Mouse (Mus musculus) midbrain, embryonic 13.5 days (tissue): ENCODE data around the gene Btbd11. TPM values are rescaled to one million over a fixed set of nuclear protein-coding genes. Genes with fewer than 3 reads are reported as not detected.

Experiments
- ATAC-seq: fragments of 200-750 bp; cut with Nextera tagmentation; 2 replicates; pipeline ENCODE4 v1.8.0; 2017; ENCODE audit warnings: mild to moderate bottlenecking, moderate TSS enrichment, moderate library complexity
- H3K27ac ChIP-seq: fragments of 300-500 bp; sonication (generic); 2 replicates; pipeline ENCODE4 v1.5.1; 2015; ENCODE audit warnings: inconsistent platforms, mild to moderate bottlenecking, moderate library complexity
- H3K27me3 ChIP-seq: fragments of 300-500 bp; sonication (generic); 2 replicates; pipeline ENCODE4 v1.6.1; 2015; ENCODE audit warnings: mild to moderate bottlenecking, inconsistent platforms
- H3K36me3 ChIP-seq: fragments of 300-500 bp; sonication (generic); 2 replicates; pipeline ENCODE4 v1.6.1; 2015; ENCODE audit warnings: mild to moderate bottlenecking, inconsistent platforms
- H3K4me1 ChIP-seq: fragments of 300-500 bp; sonication (generic); replicated peaks from 2 replicates; pipeline ENCODE4 v1.6.1; 2015; ENCODE audit warnings: inconsistent platforms
- H3K4me2 ChIP-seq: fragments of 300-500 bp; sonication (generic); replicated peaks from 2 replicates; pipeline ENCODE4 v1.6.1; 2015; ENCODE audit warnings: moderate library complexity, mild to moderate bottlenecking, inconsistent platforms
- H3K4me3 ChIP-seq: fragments of 300-500 bp; sonication (generic); replicated peaks from 2 replicates; pipeline ENCODE4 v1.5.1; 2015; ENCODE audit warnings: mild to moderate bottlenecking, inconsistent platforms
- H3K9ac ChIP-seq: fragments of 300-500 bp; sonication (generic); replicated peaks from 2 replicates; pipeline ENCODE4 v1.6.1; 2015; ENCODE audit warnings: mild to moderate bottlenecking, inconsistent platforms
- H3K9me3 ChIP-seq: fragments of 300-500 bp; sonication (generic); 2 replicates; pipeline ENCODE4 v1.6.1; 2016; ENCODE audit warnings: mild to moderate bottlenecking, inconsistent platforms
- WGBS: fragments of 180-500 bp; shearing (Covaris S2); methylation state at CpG from one replicate; pipeline ENCODE4 v1.1.7; 2015; 5-methylcytosine and 5-hydroxymethylcytosine counted together
- polyA plus RNA-seq: library from polyadenylated mRNA; unstranded; fragments of >200 nt; fragmentation: Nextera tagmentation; extraction: Ambion mirVana; gene quantifications from 2 replicates; pipeline ENCODE4 v1.2.1, GENCODE M21; 2015

The Btbd11 gene
- 10.3 and 10.7 TPM in 2 replicates for polyA plus RNA-seq

DNA sequence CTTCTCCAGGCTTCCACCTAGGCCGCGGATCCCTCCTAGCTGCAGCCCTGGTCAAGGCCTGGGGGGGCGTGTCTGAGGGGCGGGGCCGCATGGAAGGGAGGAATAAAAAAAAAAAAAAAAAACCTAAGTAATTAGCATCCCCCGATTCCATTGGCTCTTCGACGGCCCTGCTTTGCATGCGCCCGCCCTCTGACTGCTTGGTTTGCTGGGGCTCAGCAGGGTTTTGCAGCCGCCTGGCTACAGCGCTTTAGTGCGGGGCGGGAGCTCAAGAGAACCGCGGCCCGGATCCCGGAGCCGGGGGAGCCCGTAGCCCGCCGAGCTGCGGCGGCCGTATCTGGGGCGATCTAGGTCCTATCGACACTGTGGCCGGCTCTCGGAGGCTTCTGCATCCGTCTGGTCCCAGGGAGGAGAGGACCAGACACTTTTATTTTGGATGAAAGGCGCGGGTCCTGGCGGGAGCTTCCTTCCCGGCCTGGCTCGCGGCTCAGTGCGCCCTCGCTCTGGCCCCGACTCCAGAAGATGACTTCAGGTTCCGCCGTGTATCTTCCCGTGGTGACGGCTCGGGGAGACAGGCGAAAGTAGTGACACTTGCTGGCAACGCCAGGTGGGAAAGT lies at the start of gene Btbd11:
Gene Btbd11 (plus strand): TSS at position 210 of the 614 bp plus-strand sequence.
- Histone ChIP-seq H3K4me1 (peaks cover 35% of the 10 kb centered on the region), H3K27ac (peak within 1 kb of the TSS; percentile 74), H3K9me3 (no peaks in the 10 kb centered on the region), H3K4me3 (peak within 1 kb of the TSS; percentile 68), H3K36me3 (no peaks in the 10 kb centered on the region), H3K27me3 (peaks cover 12% of the 10 kb centered on the region; the same call in 1 of the 2 replicates), H3K9ac (peak within 1 kb of the TSS; percentile 78), H3K4me2 (peak within 1 kb of the TSS; percentile 100)
- ATAC-seq = peak; percentile 95
- WGBS = under 1% methylated on average over 46 of the region's 46 CpGs

DNA sequence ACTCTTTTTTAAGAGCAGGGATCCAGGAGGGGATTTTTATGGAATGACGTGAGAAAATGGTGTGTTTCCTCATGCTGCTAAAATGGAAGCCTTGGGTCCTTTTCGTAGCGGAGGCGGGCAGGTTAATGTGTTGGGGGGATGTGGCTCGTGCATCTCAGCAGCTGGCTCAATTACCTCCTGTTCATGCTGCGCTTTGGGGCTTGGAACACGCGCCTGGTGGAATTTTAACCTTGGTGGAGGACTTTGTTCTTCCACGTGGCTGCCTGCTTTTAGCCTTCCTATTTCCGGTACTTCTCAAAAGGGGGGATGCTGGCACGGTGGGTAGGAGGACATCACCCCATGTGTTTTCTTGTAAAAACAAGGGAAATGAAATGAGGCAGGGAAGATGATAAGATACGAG lies 47.9 kb upstream of the Btbd11 start:
- H3K9me3 ChIP-seq = no peaks in the 10 kb centered on the region
- no peaks in the 10 kb centered on the region for H3K27me3 ChIP-seq
- 81% methylated on average over 12 of the region's 12 CpGs for WGBS
- no peak for ATAC-seq
- no peak overlapping the region for H3K9ac ChIP-seq
- H3K36me3 ChIP-seq = no peaks in the 10 kb centered on the region
- H3K4me2 ChIP-seq = no peak overlapping the region
- H3K27ac ChIP-seq = no peak overlapping the region
- H3K4me1 ChIP-seq = no peaks in the 10 kb centered on the region
- no peak overlapping the region for H3K4me3 ChIP-seq

DNA sequence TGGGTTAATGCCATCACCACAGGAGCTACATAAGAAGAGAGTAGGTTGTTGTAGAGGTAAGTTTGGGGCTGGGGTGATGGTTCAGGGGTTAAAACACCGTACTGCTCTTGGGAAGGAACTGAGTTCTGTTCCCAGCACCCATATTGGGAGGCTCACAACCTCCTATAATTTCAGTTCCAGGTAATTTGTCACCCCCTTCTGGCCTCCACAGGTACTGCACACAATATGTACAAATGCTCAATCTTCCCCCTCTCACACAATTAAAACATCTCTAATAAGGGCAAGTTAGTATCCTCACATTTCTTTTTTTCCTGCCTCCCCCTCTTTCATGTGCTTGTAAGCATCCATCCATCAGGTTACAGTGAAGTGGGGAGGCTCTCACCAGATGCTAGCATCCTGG lies 44.7 kb upstream of the Btbd11 start:
- Histone ChIP-seq H3K4me1 (no peaks in the 10 kb centered on the region), H3K4me2 (no peak overlapping the region), H3K4me3 (no peak overlapping the region), H3K9ac (no peak overlapping the region), H3K9me3 (no peaks in the 10 kb centered on the region), H3K36me3 (no peaks in the 10 kb centered on the region), H3K27me3 (no peaks in the 10 kb centered on the region), H3K27ac (no peak overlapping the region)
- WGBS = 83% methylated on average over 1 of the region's 1 CpGs
- ATAC-seq = no peak

DNA sequence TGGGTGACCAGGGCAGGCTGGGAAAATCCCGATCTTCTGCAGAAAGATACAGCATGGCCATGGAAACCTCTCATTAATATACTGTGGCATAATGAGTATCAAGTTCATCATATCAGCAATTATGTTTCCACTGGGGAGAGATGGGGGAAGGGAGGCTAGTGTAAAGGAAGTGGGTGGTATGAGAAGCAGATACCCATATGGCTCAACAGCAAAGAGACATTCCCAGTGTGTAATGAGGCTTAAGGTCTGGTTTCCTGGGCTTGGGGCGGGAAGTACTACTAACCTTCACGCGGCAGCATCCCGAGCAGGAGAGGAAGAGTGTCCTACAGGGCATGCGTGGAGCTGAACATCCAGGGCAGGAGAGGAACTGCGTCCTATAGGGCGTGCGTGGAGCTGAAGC lies 39.4 kb upstream of the Btbd11 start:
- 88% methylated on average over 9 of the region's 9 CpGs for WGBS
- H3K4me1 ChIP-seq = no peaks in the 10 kb centered on the region

DNA sequence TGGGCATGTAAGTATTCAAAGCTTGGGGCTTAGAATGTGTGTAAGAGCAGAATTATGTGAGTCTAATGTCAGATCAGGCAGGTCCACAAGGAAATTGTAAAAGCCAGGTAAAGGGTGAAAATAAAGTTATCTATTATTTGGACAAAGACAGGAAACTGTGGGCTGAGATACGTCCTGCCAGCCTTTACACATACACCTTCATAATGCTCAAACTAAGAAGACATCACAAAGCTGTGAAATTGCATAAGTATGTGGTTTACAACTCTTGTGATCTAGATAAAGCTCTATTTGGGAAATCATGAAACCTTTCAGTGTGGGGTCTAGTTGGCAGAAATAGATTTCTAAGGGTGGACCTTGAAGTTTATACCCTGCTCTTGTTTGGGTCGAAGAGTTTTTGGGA lies 34.1 kb upstream of the Btbd11 start:
- Histone ChIP-seq H3K36me3 (no peaks in the 10 kb centered on the region), H3K27me3 (no peaks in the 10 kb centered on the region), H3K4me1 (no peaks in the 10 kb centered on the region), H3K4me2 (no peak overlapping the region), H3K27ac (no peak overlapping the region), H3K9ac (no peak overlapping the region), H3K4me3 (no peak overlapping the region), H3K9me3 (no peaks in the 10 kb centered on the region)
- 84% methylated on average over 2 of the region's 2 CpGs for WGBS
- ATAC-seq = no peak

More for the DNA sequence above, 39.4 kb upstream of the Btbd11 start:
- Histone ChIP-seq H3K36me3 (no peaks in the 10 kb centered on the region), H3K9ac (no peak overlapping the region), H3K27me3 (no peaks in the 10 kb centered on the region), H3K4me2 (no peak overlapping the region), H3K4me3 (no peak overlapping the region), H3K27ac (no peak overlapping the region), H3K9me3 (no peaks in the 10 kb centered on the region)
- ATAC-seq = no peak

DNA sequence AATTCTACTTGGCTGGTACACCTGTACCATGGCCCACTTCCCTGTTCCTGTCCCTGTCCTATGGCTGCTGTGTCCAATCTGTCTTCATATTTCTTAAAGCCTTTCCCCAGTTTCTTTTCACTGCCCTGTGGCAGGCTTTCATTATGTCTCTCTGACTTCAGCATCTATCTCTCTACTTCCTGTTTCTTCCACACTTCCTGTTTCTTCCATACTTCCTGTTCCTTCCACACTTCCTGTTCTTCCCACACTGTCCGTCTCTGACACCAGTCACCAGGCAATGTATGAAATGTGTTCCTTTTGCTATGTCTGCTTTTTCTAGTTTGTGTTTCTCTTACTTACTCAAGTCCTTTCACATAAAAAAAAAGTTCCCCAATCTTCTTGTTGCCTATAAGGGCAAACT lies 32.3 kb upstream of the Btbd11 start:
- Histone ChIP-seq H3K27me3 (no peaks in the 10 kb centered on the region), H3K4me3 (no peak overlapping the region), H3K9me3 (no peaks in the 10 kb centered on the region), H3K4me2 (no peak overlapping the region), H3K36me3 (no peaks in the 10 kb centered on the region), H3K9ac (no peak overlapping the region), H3K4me1 (no peaks in the 10 kb centered on the region), H3K27ac (no peak overlapping the region)
- WGBS = 97% methylated on average over 1 of the region's 1 CpGs
- no peak for ATAC-seq

DNA sequence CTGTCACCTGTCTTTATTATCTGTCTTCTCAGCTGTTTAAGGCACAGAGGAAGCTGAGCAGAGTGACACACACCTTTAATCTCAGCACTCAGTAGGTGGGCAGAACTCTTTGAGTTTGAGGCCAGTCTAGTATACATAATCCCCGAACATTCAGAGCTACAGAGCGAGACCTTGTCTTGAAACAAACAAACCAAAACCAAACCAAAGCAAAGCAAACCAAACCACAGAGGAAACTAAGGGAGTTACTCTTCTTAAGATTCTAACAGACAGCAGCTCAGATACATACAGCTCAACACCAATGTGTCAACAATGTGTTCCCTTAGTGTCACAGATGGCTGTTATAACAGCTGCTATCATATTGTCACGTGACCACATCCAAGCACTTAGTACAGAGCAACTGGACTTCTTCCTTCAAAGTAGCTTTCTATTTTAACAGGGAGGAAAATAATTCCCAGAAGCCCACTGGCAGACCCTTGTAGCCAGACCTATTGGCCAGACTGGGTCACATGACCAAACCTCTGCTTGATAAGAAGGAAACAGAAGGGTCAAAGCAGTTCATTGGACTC lies 27.0 kb upstream of the Btbd11 start:
- ATAC-seq = no peak

DNA sequence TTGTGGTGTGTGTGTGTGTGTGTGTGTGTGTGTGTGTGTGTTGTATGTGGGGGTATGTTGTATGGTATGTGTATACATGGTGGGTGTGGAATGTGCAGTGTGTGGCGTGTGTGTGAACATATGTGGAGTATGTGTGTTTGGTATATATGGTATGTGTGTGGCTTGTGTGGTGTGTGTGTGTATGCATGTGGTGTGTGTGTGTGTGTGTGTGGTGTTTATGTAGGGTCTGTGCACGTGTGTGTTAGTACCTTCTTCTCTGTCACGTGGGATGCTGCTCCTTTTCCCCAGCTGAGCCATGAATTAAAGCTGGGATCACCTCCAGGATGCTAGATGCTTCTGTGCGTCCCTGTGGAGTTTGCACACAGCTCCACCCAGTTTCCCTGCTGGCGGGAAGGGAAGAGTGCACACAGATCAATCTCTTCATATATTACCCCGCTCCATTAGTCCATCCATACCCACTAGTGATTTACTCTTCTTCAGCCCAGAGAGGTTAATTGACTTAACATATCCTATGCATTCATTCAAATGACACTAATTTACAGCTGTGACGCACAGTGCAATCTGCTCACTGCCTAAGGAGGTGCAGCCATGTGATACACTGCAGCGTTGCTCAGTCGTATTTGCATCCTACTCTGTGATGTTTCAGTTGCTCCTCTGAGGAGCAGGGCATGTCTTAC lies 23.7 kb upstream of the Btbd11 start:
- peaks cover 8% of the 10 kb centered on the region; the same call in 1 of the 2 replicates for H3K4me1 ChIP-seq
- H3K36me3 ChIP-seq = no peaks in the 10 kb centered on the region
- H3K4me3 ChIP-seq = no peak overlapping the region
- no peaks in the 10 kb centered on the region for H3K27me3 ChIP-seq
- no peak overlapping the region for H3K4me2 ChIP-seq
- no peak overlapping the region for H3K9ac ChIP-seq
- H3K27ac ChIP-seq = no peak overlapping the region
- 71% methylated on average over 8 of the region's 9 CpGs for WGBS
- peak; percentile 58 for ATAC-seq
- H3K9me3 ChIP-seq = no peaks in the 10 kb centered on the region

More for the DNA sequence above, 27.0 kb upstream of the Btbd11 start:
- H3K4me1 ChIP-seq = peaks cover 5% of the 10 kb centered on the region; the same call in 1 of the 2 replicates
- H3K4me3 ChIP-seq = no peak overlapping the region
- H3K9ac ChIP-seq = no peak overlapping the region
- no peaks in the 10 kb centered on the region for H3K9me3 ChIP-seq
- H3K27ac ChIP-seq = no peak overlapping the region
- H3K36me3 ChIP-seq = no peaks in the 10 kb centered on the region
- 85% methylated on average over 3 of the region's 3 CpGs for WGBS
- no peaks in the 10 kb centered on the region for H3K27me3 ChIP-seq
- no peak overlapping the region for H3K4me2 ChIP-seq

DNA sequence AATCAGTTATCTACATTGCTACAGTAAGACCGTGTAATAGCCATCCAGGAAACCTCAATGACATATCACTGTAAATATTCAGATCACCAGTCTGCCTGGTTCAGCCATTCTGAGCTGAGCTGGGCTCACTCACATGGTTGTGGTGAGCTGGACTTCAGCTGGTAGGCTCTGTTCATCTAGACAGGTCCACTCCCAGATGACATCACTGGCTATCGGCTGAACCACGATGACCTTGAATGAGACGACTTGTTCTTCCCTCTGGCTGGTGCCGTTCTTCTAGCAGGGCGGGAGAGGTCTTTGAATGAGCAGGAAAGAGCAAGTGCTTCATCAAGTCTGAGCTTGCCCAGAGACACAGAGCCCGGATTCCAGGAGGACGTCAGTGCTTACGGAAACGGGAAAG lies 19.7 kb upstream of the Btbd11 start:
- H3K36me3 ChIP-seq = no peaks in the 10 kb centered on the region
- 0 out of 2 replicates have a peak, but pooled peaks cover 3% of the 10 kb centered on the region for H3K4me1 ChIP-seq
- no peak overlapping the region for H3K9ac ChIP-seq
- H3K27me3 ChIP-seq = no peaks in the 10 kb centered on the region
- no peak overlapping the region for H3K4me2 ChIP-seq
- no peak overlapping the region for H3K27ac ChIP-seq
- H3K9me3 ChIP-seq = no peaks in the 10 kb centered on the region
- H3K4me3 ChIP-seq = no peak overlapping the region
- no peak for ATAC-seq
- WGBS = 93% methylated on average over 10 of the region's 10 CpGs

DNA sequence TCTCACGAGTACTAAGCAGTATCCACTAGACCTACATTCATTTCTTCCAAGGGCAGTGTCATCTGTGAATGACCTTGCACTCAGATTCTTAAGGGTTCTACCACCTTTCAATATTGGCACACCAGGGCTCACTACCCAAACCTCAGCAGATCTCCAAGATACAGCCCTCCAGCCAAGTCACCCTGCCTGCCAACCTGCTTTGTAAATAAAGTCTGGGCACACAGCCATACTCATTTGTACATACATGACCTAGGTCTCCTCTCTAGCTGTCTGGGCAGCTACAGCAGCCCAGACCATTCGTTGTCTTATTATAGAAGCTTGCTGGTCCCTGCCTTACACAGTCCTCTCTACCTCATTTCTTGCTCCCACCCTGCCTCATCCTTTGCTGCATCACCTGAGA lies 15.3 kb upstream of the Btbd11 start:
- no peak for ATAC-seq
- Histone ChIP-seq H3K9me3 (no peaks in the 10 kb centered on the region), H3K4me2 (no peak overlapping the region), H3K27me3 (no peaks in the 10 kb centered on the region), H3K9ac (no peak overlapping the region), H3K4me1 (no peaks in the 10 kb centered on the region), H3K27ac (no peak overlapping the region), H3K4me3 (no peak overlapping the region), H3K36me3 (no peaks in the 10 kb centered on the region)
- WGBS = 78% methylated on average over 2 of the region's 2 CpGs

DNA sequence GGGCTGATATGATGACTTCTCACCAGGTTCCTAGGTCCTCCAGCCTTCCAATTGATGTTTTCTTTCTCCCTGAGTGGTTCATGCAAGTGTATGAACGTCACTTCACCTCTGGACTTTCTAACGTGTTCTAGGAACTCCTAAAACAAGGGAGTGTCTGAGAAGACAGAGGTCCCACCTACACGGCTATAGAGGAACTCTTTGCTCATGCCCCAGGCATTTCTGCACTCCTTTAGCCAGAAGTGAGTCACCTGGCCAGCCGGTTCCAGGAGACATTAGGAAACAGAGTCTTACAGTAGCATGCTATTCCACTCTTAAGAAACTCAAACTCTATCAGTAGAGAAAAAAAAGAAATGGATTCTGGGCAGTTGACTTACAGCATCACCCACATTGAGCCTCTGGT lies 14.5 kb upstream of the Btbd11 start:
- no peak for ATAC-seq
- WGBS = 80% methylated on average over 4 of the region's 4 CpGs
- no peaks in the 10 kb centered on the region for H3K9me3 ChIP-seq
- H3K4me1 ChIP-seq = no peaks in the 10 kb centered on the region
- H3K36me3 ChIP-seq = no peaks in the 10 kb centered on the region
- H3K27me3 ChIP-seq = no peaks in the 10 kb centered on the region
- H3K4me2 ChIP-seq = no peak overlapping the region
- H3K9ac ChIP-seq = no peak overlapping the region
- H3K27ac ChIP-seq = no peak overlapping the region
- no peak overlapping the region for H3K4me3 ChIP-seq

DNA sequence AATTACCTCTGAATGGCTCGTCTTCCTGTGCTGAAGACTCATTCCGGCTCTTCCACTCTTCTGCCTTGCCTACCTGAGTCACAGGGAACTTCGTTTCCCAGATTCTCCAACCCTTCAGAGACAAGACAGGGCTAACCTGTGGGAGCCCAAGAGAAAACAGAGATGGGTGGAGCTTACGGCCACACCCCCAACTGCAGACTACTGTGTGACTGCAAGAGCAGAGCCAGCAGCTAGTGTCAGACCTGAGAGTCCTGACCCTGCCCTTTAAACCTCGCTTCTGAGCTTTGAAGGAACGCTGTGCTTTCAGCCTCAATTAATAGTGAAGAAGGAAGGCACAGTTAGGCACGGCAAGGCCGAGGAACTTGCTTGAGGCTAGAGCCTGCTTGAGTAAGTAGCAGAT lies 7.6 kb upstream of the Btbd11 start:
- no peak overlapping the region for H3K9ac ChIP-seq
- WGBS = 25% methylated on average over 8 of the region's 8 CpGs
- 0 out of 2 replicates have a peak, but pooled peaks cover 3% of the 10 kb centered on the region for H3K27me3 ChIP-seq
- ATAC-seq = no peak
- H3K4me3 ChIP-seq = no peak overlapping the region
- H3K4me1 ChIP-seq = no peaks in the 10 kb centered on the region
- H3K36me3 ChIP-seq = no peaks in the 10 kb centered on the region
- H3K27ac ChIP-seq = no peak overlapping the region
- H3K4me2 ChIP-seq = no peak overlapping the region
- H3K9me3 ChIP-seq = no peaks in the 10 kb centered on the region
